Mouse (Mus musculus): ENCODE data around the gene Pld2. TPM values are rescaled to one million over a fixed set of nuclear protein-coding genes. Genes with fewer than 3 reads are reported as not detected.
A peak's percentile ranks its signal among the peaks of the same experiment; 100 is the strongest.
"Not testable (repeated sequence)": the region's sequence is repeated elsewhere in the genome, so short reads cannot be mapped to it uniquely, and the experiment has no call there.

Gene Pld2
- polyA plus RNA-seq, 1 experiment, result 10.2 TPM

DNA sequence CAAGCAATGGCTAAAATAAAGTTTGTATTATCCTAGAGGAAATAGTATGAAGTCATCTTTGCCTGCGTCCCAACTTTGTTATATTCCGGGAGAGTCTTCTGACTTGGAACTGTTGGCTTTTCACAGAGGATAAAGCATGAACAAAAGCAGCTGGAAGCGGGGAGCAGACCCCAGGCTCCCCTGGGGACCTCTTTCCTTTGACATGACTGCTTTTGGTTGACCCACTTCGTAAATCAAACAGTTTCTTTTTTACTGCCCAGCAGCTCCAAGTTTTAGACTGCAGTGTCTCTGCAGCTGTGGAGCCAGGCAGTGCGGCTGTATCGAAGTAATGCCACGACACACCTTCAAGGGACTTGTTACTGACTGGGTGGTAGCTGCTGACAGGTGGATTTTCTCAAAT is 26.7 kb downstream of the Pld2 start:
- peaks cover 77% of the 10 kb centered on the region for H3K79me2 ChIP-seq (ENCODE audit: control insufficient read depth, insufficient read depth)
- H3K36me3 ChIP-seq (ENCODE audit: control insufficient read depth, insufficient read depth), result no peaks in the 10 kb centered on the region
- no peak overlapping the region for H3K4me2 ChIP-seq (ENCODE audit: low read depth)
- no peak overlapping the region for H3K4me3 ChIP-seq
- H3ac ChIP-seq (ENCODE audit: control insufficient read depth, insufficient read length), result no peak overlapping the region
- no peak for TF ChIP-seq MYOG (IDR thresholded peaks at IDR 0.05; ENCODE audit: control insufficient read depth in 1 of 3, insufficient read depth in 1 of 3, insufficient read length in 2 of 3, low read depth in 2 of 3)
- no peak for TF ChIP-seq USF1 (IDR thresholded peaks at IDR 0.05; ENCODE audit: low read depth)
- TF ChIP-seq MAX (IDR thresholded peaks at IDR 0.05; ENCODE audit: low read depth), result no peak
- no peak for TF ChIP-seq E2F4 (IDR thresholded peaks at IDR 0.05; ENCODE audit: insufficient read depth)
- no peak for TF ChIP-seq TCF12 (IDR thresholded peaks at IDR 0.05; ENCODE audit: insufficient read depth, poor library complexity, severe bottlenecking)
- no peak for TF ChIP-seq TCF3 (IDR thresholded peaks at IDR 0.05; ENCODE audit: insufficient read length, low read depth)
- TF ChIP-seq MYOD1 (IDR thresholded peaks at IDR 0.05; ENCODE audit: control insufficient read depth in 1 of 3, insufficient read length in 2 of 3, low read depth in 2 of 3), result no peak
- TF ChIP-seq REST (IDR thresholded peaks at IDR 0.05; ENCODE audit: insufficient read depth, insufficient read length), result no peak
- no peak for TF ChIP-seq CEBPB (IDR thresholded peaks at IDR 0.05; ENCODE audit: insufficient read depth, poor library complexity, severe bottlenecking)
- no peak for TF ChIP-seq POLR2A (IDR thresholded peaks at IDR 0.05; ENCODE audit: insufficient read length, low read depth)
- H3K27me3 ChIP-seq (ENCODE audit: control insufficient read depth, insufficient read depth, insufficient read length), result no peaks in the 10 kb centered on the region

DNA sequence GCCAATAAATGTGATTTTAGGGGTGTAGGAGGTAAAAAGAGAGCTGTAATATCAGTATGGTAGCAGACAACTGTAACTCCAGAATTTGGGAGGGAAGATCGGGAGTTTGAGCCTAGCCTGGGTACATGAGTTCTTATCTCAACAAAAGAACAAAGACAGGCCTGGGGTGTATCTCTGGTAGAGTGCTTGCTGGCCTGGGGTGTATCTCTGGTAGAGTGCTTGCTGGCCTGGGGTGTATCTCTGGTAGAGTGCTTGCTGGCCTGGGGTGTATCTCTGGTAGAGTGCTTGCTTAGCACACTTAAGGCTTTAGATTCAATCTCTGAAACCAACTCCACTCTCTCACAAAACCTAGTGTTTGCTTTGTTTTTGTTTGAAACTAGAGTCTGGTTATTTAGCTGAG is 30.8 kb downstream of the Pld2 start:
- H3K36me3 ChIP-seq (ENCODE audit: control insufficient read depth, insufficient read depth); H3K27me3 ChIP-seq (ENCODE audit: control insufficient read depth, insufficient read depth, insufficient read length); H3K4me3 ChIP-seq; H3ac ChIP-seq (ENCODE audit: control insufficient read depth, insufficient read length); H3K4me2 ChIP-seq (ENCODE audit: low read depth): not testable (repeated sequence)
- peaks cover 88% of the 10 kb centered on the region for H3K79me2 ChIP-seq (ENCODE audit: control insufficient read depth, insufficient read depth)

DNA sequence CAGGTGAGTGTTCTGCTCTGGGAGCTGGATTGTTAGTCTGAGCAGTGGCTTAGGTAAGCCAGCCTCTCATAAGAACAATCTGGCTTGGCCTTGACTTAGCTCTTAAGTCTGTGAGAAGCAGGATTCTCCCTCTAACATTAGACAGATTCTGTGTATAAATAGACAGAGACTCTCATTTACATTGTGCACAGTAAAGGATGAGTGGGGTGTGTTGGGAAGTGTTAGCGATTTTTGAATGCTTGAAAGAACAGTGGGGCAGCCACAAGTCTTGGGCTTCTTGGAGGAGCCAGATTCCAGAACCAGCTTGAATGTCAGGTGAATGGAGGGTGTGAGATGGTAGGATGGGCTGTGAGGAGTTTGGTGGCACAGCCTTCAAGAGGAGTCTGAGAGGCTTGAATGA is 31.8 kb downstream of the Pld2 start:
- Histone ChIP-seq H3K4me2 (ENCODE audit: low read depth) (peak overlapping the region; percentile 9), H3K27me3 (ENCODE audit: control insufficient read depth, insufficient read depth, insufficient read length) (no peaks in the 10 kb centered on the region), H3K79me2 (ENCODE audit: control insufficient read depth, insufficient read depth) (peaks cover 90% of the 10 kb centered on the region), H3ac (ENCODE audit: control insufficient read depth, insufficient read length) (no peak overlapping the region), H3K36me3 (ENCODE audit: control insufficient read depth, insufficient read depth) (no peaks in the 10 kb centered on the region), H3K4me3 (no peak overlapping the region)
- TF ChIP-seq REST (IDR thresholded peaks at IDR 0.05; ENCODE audit: insufficient read depth, insufficient read length), result no peak
- no peak for TF ChIP-seq TCF3 (IDR thresholded peaks at IDR 0.05; ENCODE audit: insufficient read length, low read depth)

DNA sequence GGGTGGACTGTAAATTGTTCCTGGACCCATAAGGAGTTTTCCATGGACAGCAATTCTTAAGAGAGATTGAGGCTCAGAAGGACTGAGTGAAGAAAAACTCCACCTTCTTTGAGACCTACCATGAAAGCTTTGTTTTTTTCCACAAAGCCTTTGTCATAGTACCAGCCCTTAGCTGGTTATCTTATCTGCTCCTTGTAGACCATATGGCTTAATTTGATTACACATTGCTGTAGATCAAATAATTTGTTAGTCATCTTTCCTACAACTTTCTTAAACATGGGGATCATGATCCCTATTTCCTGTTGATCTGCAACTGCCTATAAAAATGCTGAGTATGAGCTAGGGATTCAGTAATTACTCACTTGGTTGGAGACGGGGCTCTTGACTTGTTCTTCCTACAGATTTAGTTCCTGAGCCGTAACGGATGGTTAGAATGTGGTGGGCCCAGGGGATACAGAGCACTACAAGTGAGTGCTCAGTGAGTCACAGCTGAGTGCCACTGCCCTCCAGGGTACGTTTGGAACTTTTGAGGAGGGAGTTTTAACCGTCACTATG is 32.6 kb downstream of the Pld2 start:
- Histone ChIP-seq H3K36me3 (ENCODE audit: control insufficient read depth, insufficient read depth) (no peaks in the 10 kb centered on the region), H3K4me3 (no peak overlapping the region), H3K79me2 (ENCODE audit: control insufficient read depth, insufficient read depth) (peaks cover 86% of the 10 kb centered on the region), H3K27me3 (ENCODE audit: control insufficient read depth, insufficient read depth, insufficient read length) (no peaks in the 10 kb centered on the region), H3K4me2 (ENCODE audit: low read depth) (peak overlapping the region; percentile 77), H3ac (ENCODE audit: control insufficient read depth, insufficient read length) (no peak overlapping the region)
- TF ChIP-seq USF1 (IDR thresholded peaks at IDR 0.05; ENCODE audit: low read depth) (no peak), E2F4 (IDR thresholded peaks at IDR 0.05; ENCODE audit: insufficient read depth) (no peak), POLR2AphosphoS2 (IDR thresholded peaks at IDR 0.05; ENCODE audit: insufficient read length, low read depth) (no peak), SRF (IDR thresholded peaks at IDR 0.05; ENCODE audit: control insufficient read depth, insufficient read length, low read depth) (no peak), REST (IDR thresholded peaks at IDR 0.05; ENCODE audit: insufficient read depth, insufficient read length) (no peak), CEBPB (IDR thresholded peaks at IDR 0.05; ENCODE audit: insufficient read depth, poor library complexity, severe bottlenecking) (no peak), TCF12 (IDR thresholded peaks at IDR 0.05; ENCODE audit: insufficient read depth, poor library complexity, severe bottlenecking) (no peak), POLR2A (IDR thresholded peaks at IDR 0.05; ENCODE audit: insufficient read length, low read depth) (no peak), TCF3 (IDR thresholded peaks at IDR 0.05; ENCODE audit: insufficient read length, low read depth) (no peak), MYOD1 (IDR thresholded peaks at IDR 0.05; ENCODE audit: control insufficient read depth in 1 of 3, insufficient read length in 2 of 3, low read depth in 2 of 3) (no peak), MAX (IDR thresholded peaks at IDR 0.05; ENCODE audit: low read depth) (no peak), MYOG (IDR thresholded peaks at IDR 0.05; ENCODE audit: control insufficient read depth in 1 of 3, insufficient read depth in 1 of 3, insufficient read length in 2 of 3, low read depth in 2 of 3) (no peak)

DNA sequence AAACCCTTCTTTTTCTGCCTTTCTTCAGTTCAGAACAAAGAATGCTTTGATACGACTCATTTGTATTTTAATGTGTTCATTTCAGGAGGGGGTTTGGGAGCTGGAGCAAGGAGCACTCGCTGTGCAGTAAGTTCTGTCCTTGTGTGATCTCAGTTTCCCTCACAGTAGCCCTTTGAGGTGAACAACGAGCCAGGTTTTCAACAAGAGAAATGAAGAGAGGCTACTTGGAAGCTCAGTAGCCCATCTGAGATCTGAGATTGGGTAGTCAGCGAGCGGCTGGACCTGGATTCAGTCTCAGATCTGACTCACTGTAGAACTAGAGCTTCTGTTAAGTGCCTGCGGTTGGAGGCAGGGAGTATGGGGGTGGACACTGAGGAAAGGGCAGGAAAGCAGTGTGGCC is 34.0 kb downstream of the Pld2 start:
- H3K27me3 ChIP-seq (ENCODE audit: control insufficient read depth, insufficient read depth, insufficient read length), result no peaks in the 10 kb centered on the region
- H3K79me2 ChIP-seq (ENCODE audit: control insufficient read depth, insufficient read depth), result peaks cover 86% of the 10 kb centered on the region
- TF ChIP-seq CEBPB (IDR thresholded peaks at IDR 0.05; ENCODE audit: insufficient read depth, poor library complexity, severe bottlenecking) (no peak), TCF12 (IDR thresholded peaks at IDR 0.05; ENCODE audit: insufficient read depth, poor library complexity, severe bottlenecking) (no peak), MAX (IDR thresholded peaks at IDR 0.05; ENCODE audit: low read depth) (no peak), E2F4 (IDR thresholded peaks at IDR 0.05; ENCODE audit: insufficient read depth) (no peak)
- no peaks in the 10 kb centered on the region for H3K36me3 ChIP-seq (ENCODE audit: control insufficient read depth, insufficient read depth)
- H3K4me2 ChIP-seq (ENCODE audit: low read depth), result peak overlapping the region; percentile 77
- H3K4me3 ChIP-seq, result no peak overlapping the region
- no peak overlapping the region for H3ac ChIP-seq (ENCODE audit: control insufficient read depth, insufficient read length)

DNA sequence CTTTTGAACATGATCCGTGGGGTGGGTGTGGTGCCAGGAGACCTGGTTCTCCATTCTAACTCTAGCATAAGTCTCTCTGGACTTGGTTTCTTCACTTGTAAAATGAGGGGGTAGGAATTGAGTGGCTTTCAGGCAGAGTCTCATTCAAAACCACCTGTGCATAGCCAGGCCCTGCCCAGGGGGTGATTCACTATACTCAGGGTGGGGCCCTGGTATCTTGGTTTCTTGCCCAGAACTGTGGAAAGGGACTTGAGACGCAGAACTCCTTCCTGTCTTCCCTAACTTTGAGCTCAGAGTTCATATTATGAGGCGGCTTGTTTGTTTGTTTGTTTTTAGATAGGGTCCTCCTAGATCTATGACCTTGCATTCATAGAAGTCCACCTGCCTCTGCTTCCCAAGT is 37.3 kb downstream of the Pld2 start:
- H3K4me2 ChIP-seq (ENCODE audit: low read depth), result peak overlapping the region; percentile 73
- TF ChIP-seq MYOG (IDR thresholded peaks at IDR 0.05; ENCODE audit: control insufficient read depth in 1 of 3, insufficient read depth in 1 of 3, insufficient read length in 2 of 3, low read depth in 2 of 3) (peak in 1 of 3 experiments; percentile 31), MYOD1 (IDR thresholded peaks at IDR 0.05; ENCODE audit: control insufficient read depth in 1 of 3, insufficient read length in 2 of 3, low read depth in 2 of 3) (peak in 2 of 3 experiments; percentile 23 to 74), MAX (IDR thresholded peaks at IDR 0.05; ENCODE audit: low read depth) (no peak), POLR2A (IDR thresholded peaks at IDR 0.05; ENCODE audit: insufficient read length, low read depth) (no peak)
- H3K79me2 ChIP-seq (ENCODE audit: control insufficient read depth, insufficient read depth), result peaks cover 71% of the 10 kb centered on the region
- H3K4me3 ChIP-seq, result no peak overlapping the region
- no peaks in the 10 kb centered on the region for H3K36me3 ChIP-seq (ENCODE audit: control insufficient read depth, insufficient read depth)
- no peak overlapping the region for H3ac ChIP-seq (ENCODE audit: control insufficient read depth, insufficient read length)
- H3K27me3 ChIP-seq (ENCODE audit: control insufficient read depth, insufficient read depth, insufficient read length), result no peaks in the 10 kb centered on the region

Measured in myocyte (in vitro differentiated cells).